Mouse (Mus musculus) layer of hippocampus, adult 9-10 months (tissue): ENCODE measurements around the gene Gm28374.
A peak's percentile ranks its signal among the peaks of the same experiment; 100 is the strongest.

Source experiments
- DNase-seq: peaks from one replicate; pipeline ENCODE4 v3.0.0; 2022; ENCODE audit warnings: low spot score

Gm28374 gene

GRCm38 (mm10) chr19:6085417-6085879 is 3.4 kb upstream of the Gm28374 start:
- DNase-seq = no peak

- peak; percentile 94 for DNase-seq
These were observed 2.6 kb upstream of the Gm28374 start, which contains the start of the genes Zfpl1 and Cdca5 for GRCm38 (mm10) chr19:6084478-6085248. Gene Zfpl1, minus strand, starts transcription at chr19:6084956. Gene Cdca5, plus strand, starts transcription at chr19:6084983.

- DNase-seq = no peak
These were observed 2.0 kb downstream of the Gm28374 start, which contains the start of gene Tmem262 for GRCm38 (mm10) chr19:6079983-6080480. Gene Tmem262, plus strand, starts transcription at chr19:6080033.

GRCm38 (mm10) chr19:6076564-6077393 is 5.3 kb downstream of the Gm28374 start, which contains the start of gene Vps51:
Gene Vps51, minus strand, starts transcription at chr19:6077231.
- peak; percentile 82 for DNase-seq

GRCm38 (mm10) chr19:6073889-6074288 is 8.2 kb downstream of the Gm28374 start:
- no peak for DNase-seq

- no peak for DNase-seq
These were observed 10.8 kb downstream of the Gm28374 start for GRCm38 (mm10) chr19:6071261-6071660.

GRCm38 (mm10) chr19:6070571-6071250 is 11.3 kb downstream of the Gm28374 start:
- DNase-seq = no peak

- DNase-seq = no peak
These were observed 12.2 kb downstream of the Gm28374 start for GRCm38 (mm10) chr19:6069851-6070250.

GRCm38 (mm10) chr19:6068951-6069350 is 13.1 kb downstream of the Gm28374 start:
- DNase-seq = no peak

GRCm38 (mm10) chr19:6067724-6068415 is 14.2 kb downstream of the Gm28374 start, which contains the start of gene Tm7sf2:
Gene Tm7sf2, minus strand, starts transcription at chr19:6068373.
- peak; percentile 63 for DNase-seq

- no peak for DNase-seq
These were observed 14.9 kb downstream of the Gm28374 start for GRCm38 (mm10) chr19:6067011-6067723.

- DNase-seq = no peak
These were observed 15.5 kb downstream of the Gm28374 start for GRCm38 (mm10) chr19:6066571-6066970.

- DNase-seq = no peak
These were observed 19.0 kb downstream of the Gm28374 start for GRCm38 (mm10) chr19:6063081-6063480.

GRCm38 (mm10) chr19:6062418-6062817 is 19.6 kb downstream of the Gm28374 start:
- DNase-seq = no peak

- no peak for DNase-seq
These were observed 20.3 kb downstream of the Gm28374 start for GRCm38 (mm10) chr19:6061641-6062302.

GRCm38 (mm10) chr19:6061021-6061533 is 21.0 kb downstream of the Gm28374 start, which contains the start of gene Znhit2:
Gene Znhit2, plus strand, starts transcription at chr19:6061192.
- peak; percentile 85 for DNase-seq

GRCm38 (mm10) chr19:6058966-6059365 is 23.1 kb downstream of the Gm28374 start:
- no peak for DNase-seq

GRCm38 (mm10) chr19:6058513-6058912 is 23.5 kb downstream of the Gm28374 start:
- DNase-seq = no peak

GRCm38 (mm10) chr19:6057313-6058096 is 24.6 kb downstream of the Gm28374 start, which contains the start of the genes Mrpl49 and Fau:
Gene Mrpl49, minus strand, starts transcription at chr19:6057785.
Gene Fau, plus strand, starts transcription at chr19:6057844.
- DNase-seq = peak; percentile 87
